Comparison of ENCODE assay signal across 14 mouse cellular contexts in the genomic region with DNA sequence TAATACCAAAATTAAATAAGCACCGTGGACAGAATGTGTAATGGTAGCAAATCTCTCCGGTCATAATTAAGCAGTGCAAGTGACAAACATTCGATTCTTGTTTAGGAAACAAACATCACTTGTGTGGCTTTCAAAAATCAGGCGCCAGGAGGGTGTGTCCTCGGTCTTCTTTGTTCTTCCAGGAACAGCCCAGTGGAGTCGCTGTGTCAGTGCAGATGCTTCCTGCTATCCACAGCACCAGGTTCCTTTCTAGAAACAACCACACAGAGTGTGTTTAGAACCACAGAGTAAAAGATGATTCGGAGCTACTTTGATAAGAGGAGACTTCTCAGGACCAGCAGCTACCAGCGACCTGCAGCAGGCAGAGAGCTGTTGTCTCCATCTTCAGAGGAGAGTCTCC.
DNase-seq lines count a peak whose midpoint lies in the region; ATAC-seq and TF ChIP-seq lines count a peak whose summit lies in the region.
"Had no signal": no experiment of that assay in that cellular context is flagged by ENCODE, and none has a peak within 500 bp of the region (broad histone marks: within the 10 kb centered on the region; RNA-seq: fewer than 3 reads in every experiment).

No protein-coding gene starts in this region.

- H3K9me3 ChIP-seq in forebrain, embryonic 15.5 days: no peaks in the 10 kb centered on the region
- H3K9me3 ChIP-seq in forebrain, embryonic 11.5 days (ENCODE audit: control insufficient read depth, low read length): no peaks in the 10 kb centered on the region

- peak; percentile 28; the same call in 1 of the 2 replicates for TF ChIP-seq CTCF in brain, embryonic 14.5 days (IDR thresholded peaks at IDR 0.05; ENCODE audit: borderline replicate concordance, extremely low read depth, insufficient read depth, insufficient read length)

- ATAC-seq in forebrain, embryonic 15.5 days (replicated peaks): 0 out of 2 replicates have a peak, but pooled peaks have one; percentile 38
- no peak for ATAC-seq in forebrain, embryonic 11.5 days (replicated peaks; ENCODE audit: low FRiP score)

- H3K4me3 ChIP-seq in forebrain, embryonic 15.5 days: no peak overlapping the region
- no peak overlapping the region for H3K4me3 ChIP-seq in forebrain, embryonic 11.5 days (ENCODE audit: low read depth, low read length)
- H3K4me3 ChIP-seq: myocyte had no signal

- no peak overlapping the region for H3K4me2 ChIP-seq in forebrain, embryonic 15.5 days (replicated peaks)
- no peak overlapping the region for H3K4me2 ChIP-seq in forebrain, embryonic 11.5 days (ENCODE audit: low read depth, low read length, severe bottlenecking)

- TF ChIP-seq POLR2A in brain, embryonic 14.5 days (IDR thresholded peaks at IDR 0.05; ENCODE audit: borderline replicate concordance, extremely low read depth, insufficient read depth, insufficient read length, poor library complexity, severe bottlenecking): no peak

- DNase-seq in forebrain, embryonic 11.5 days (ENCODE audit: low spot score): no peak
- peak; percentile 4 to 7 for DNase-seq in layer of hippocampus, adult 8-10 months (ENCODE audit: low spot score in 2 of 2)
- DNase-seq in layer of hippocampus, postnatal 25 days (ENCODE audit: extremely low spot score in 1 of 2, low spot score in 1 of 2): no peak
- peak; percentile 35 for DNase-seq in ES-CJ7 (ENCODE audit: low read depth, low spot score)
- peak; percentile 67 for DNase-seq in brain, embryonic 14.5 days (ENCODE audit: low read depth)
- DNase-seq in lung, postnatal 36 days: no peak
- DNase-seq: heart, adult 18-20 months; heart, postnatal 14 days; kidney, adult 18-20 months; left cerebral cortex, postnatal 4 days; lung, postnatal 4 days had no signal

- no peaks in the 10 kb centered on the region for H3K4me1 ChIP-seq in forebrain, embryonic 15.5 days
- peaks cover 4% of the 10 kb centered on the region for H3K4me1 ChIP-seq in forebrain, embryonic 11.5 days (replicated peaks; ENCODE audit: control insufficient read depth, insufficient read depth, low read length)

- H3K27ac ChIP-seq in forebrain, embryonic 15.5 days (replicated peaks): no peak overlapping the region
- no peak overlapping the region for H3K27ac ChIP-seq in forebrain, embryonic 11.5 days (ENCODE audit: low read depth, low read length)
- H3K27ac ChIP-seq: liver, embryonic 14.5 days had no signal

- no peaks in the 10 kb centered on the region for H3K36me3 ChIP-seq in forebrain, embryonic 15.5 days
- no peaks in the 10 kb centered on the region for H3K36me3 ChIP-seq in forebrain, embryonic 11.5 days (ENCODE audit: control insufficient read depth, insufficient read depth, low read length)

- no peaks in the 10 kb centered on the region for H3K27me3 ChIP-seq in forebrain, embryonic 15.5 days
- no peaks in the 10 kb centered on the region for H3K27me3 ChIP-seq in forebrain, embryonic 11.5 days (ENCODE audit: control insufficient read depth, insufficient read depth, low read length)

- WGBS in forebrain, embryonic 15.5 days: 26% methylated on average over 8 of the region's 8 CpGs
- 51% methylated on average over 8 of the region's 8 CpGs for WGBS in forebrain, embryonic 11.5 days

- no peak overlapping the region for H3K9ac ChIP-seq in forebrain, embryonic 15.5 days (replicated peaks)
- H3K9ac ChIP-seq in forebrain, embryonic 11.5 days (ENCODE audit: low read length): no peak overlapping the region
- H3K9ac ChIP-seq: liver, embryonic 14.5 days had no signal

Comparison
In these comparisons a context has a peak if more than half of its experiments do, and no peak if none do; other contexts are left out.
1. DNase-seq: peak in layer of hippocampus, adult 8-10 months (2 of 2), ES-CJ7 (single experiment) and brain, embryonic 14.5 days (single experiment); none in forebrain, embryonic 11.5 days (single experiment), layer of hippocampus, postnatal 25 days (0 of 2) and lung, postnatal 36 days (single experiment).